Mouse (Mus musculus): ENCODE measurements around the gene Zfp654.

- TF ChIP-seq GATA1 (IDR thresholded peaks at IDR 0.05; ENCODE audit: low read length): no peak
- TF ChIP-seq TAL1 (IDR thresholded peaks at IDR 0.05; ENCODE audit: low read length): peak; percentile 42; the same call in 1 of the 3 replicates
These were observed 9.7 kb downstream of the Zfp654 start for GRCm38 (mm10) chr16:64841481-64842373.

Measured in erythroblast, embryonic 14.5 days (primary cell).